Mouse (Mus musculus) MEL (cell line): ENCODE results near the gene Gm5431.
"Not testable (repeated sequence)": the region's sequence is repeated elsewhere in the genome, so short reads cannot be mapped to it uniquely, and the experiment has no call there.

Experiments used
- CTCF ChIP-seq, 3 experiments: IDR thresholded peaks in 2 of 3; conservative IDR thresholded peaks in 1 of 3; 2 replicates each; pipeline ENCODE4 v1.5.1; 2011 to 2012; ENCODE audit warnings: low read length in 3 of 3, low read depth in 2 of 3, mild to moderate bottlenecking in 2 of 3, improper control_type of control experiment in 1 of 3, inconsistent platforms in 1 of 3, mixed read lengths in 1 of 3, moderate library complexity in 1 of 3; ENCODE audit not compliant: control insufficient read depth in 1 of 3, insufficient read depth in 1 of 3, poor library complexity in 1 of 3, severe bottlenecking in 1 of 3
- TAL1 ChIP-seq: IDR thresholded peaks from 2 replicates; pipeline ENCODE4 v1.6.1; 2012; ENCODE audit warnings: mild to moderate bottlenecking, inconsistent platforms, low read length, moderate library complexity, mixed read lengths

- not testable (repeated sequence) for TF ChIP-seq TAL1; CTCF (IDR thresholded peaks at IDR 0.05 in 2 of 3, conservative IDR thresholded peaks at IDR 0.05 in 1 of 3; ENCODE audit: control insufficient read depth in 1 of 3, insufficient read depth in 1 of 3, low read depth in 2 of 3, low read length in 3 of 3, poor library complexity in 1 of 3, severe bottlenecking in 1 of 3)
Measured at GRCm38 (mm10) chr11:48900654-48901566, 1.1 kb downstream of the Gm5431 start.
